Mouse (Mus musculus) midbrain, embryonic 16.5 days (tissue): ENCODE measurements at regions not wholly inside any gene's neighbourhood (a gene's known extent, or its start where the extent isn't known, plus 50 kb on each side); places are given as distances from the start of the nearest gene placed in this dataset.

ENCODE experiments used
- ATAC-seq: fragments of 200-750 bp; cut with Nextera tagmentation; 2 replicates; pipeline ENCODE4 v1.8.0; 2017; ENCODE audit warnings: moderate TSS enrichment
- H3K27ac ChIP-seq: fragments of 300-500 bp; sonication (generic); 2 replicates; pipeline ENCODE4 v1.5.1; 2014; ENCODE audit warnings: mild to moderate bottlenecking, low read length, mixed read lengths
- H3K27me3 ChIP-seq: fragments of 300-500 bp; sonication (generic); 2 replicates; pipeline ENCODE4 v1.6.1; 2014; ENCODE audit warnings: low read depth, low read length, mixed read lengths; ENCODE audit not compliant: control insufficient read depth, insufficient read depth
- H3K36me3 ChIP-seq: fragments of 300-500 bp; sonication (generic); 2 replicates; pipeline ENCODE4 v1.6.1; 2014; ENCODE audit warnings: mild to moderate bottlenecking, low read length, moderate library complexity, mixed read lengths; ENCODE audit not compliant: control insufficient read depth, insufficient read depth
- H3K4me1 ChIP-seq: fragments of 300-500 bp; sonication (generic); 2 replicates; pipeline ENCODE4 v1.6.1; 2014; ENCODE audit warnings: mild to moderate bottlenecking, low read length, mixed read lengths; ENCODE audit not compliant: control insufficient read depth, insufficient read depth
- H3K4me2 ChIP-seq: fragments of 300-500 bp; sonication (generic); 2 replicates; pipeline ENCODE4 v1.6.1; 2014; ENCODE audit warnings: mild to moderate bottlenecking, low read length, mixed read lengths
- H3K4me3 ChIP-seq: fragments of 300-500 bp; sonication (generic); 2 replicates; pipeline ENCODE4 v1.5.1; 2014; ENCODE audit warnings: low read depth, mild to moderate bottlenecking, low read length, moderate library complexity, mixed read lengths
- H3K9ac ChIP-seq: fragments of 300-500 bp; sonication (generic); 2 replicates; pipeline ENCODE4 v1.6.1; 2014; ENCODE audit warnings: low read depth, low read length, mixed read lengths
- H3K9me3 ChIP-seq: fragments of 300-500 bp; sonication (generic); replicated peaks from 2 replicates; pipeline ENCODE4 v1.6.1; 2014; ENCODE audit warnings: mild to moderate bottlenecking, low read length, mixed read lengths; ENCODE audit not compliant: control insufficient read depth, poor library complexity, severe bottlenecking
- WGBS: fragments of 180-500 bp; shearing (Covaris S2); extraction: QIAGEN DNeasy Blood & Tissue Kit; methylation state at CpG from one replicate; pipeline ENCODE4 v1.1.7; 2014; 5-methylcytosine and 5-hydroxymethylcytosine counted together

DNA sequence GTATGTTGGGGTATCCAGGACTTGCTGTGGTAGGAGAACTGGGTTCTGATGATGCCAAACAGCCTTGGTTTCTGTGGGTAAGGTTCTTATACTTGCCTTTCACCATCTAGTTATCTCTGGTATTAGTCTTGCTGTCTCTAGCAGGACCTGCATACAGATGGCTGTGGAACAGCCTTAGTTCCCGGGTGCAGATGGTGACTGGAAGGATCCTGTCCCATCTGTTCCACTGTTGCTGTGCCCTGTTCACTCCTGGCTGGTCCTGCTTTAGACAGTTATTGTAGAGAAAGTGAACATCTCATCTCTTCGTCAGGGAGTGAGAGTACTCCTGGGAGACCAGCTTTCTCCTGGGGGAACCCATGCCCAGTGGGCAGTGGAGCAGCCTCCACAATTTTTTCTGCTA is 1485.5 kb downstream of the Rapgef2 start:
- H3K27ac ChIP-seq, result no peak overlapping the region
- H3K27me3 ChIP-seq, result no peaks in the 10 kb centered on the region
- H3K9me3 ChIP-seq, result no peaks in the 10 kb centered on the region
- no peak overlapping the region for H3K4me2 ChIP-seq
- WGBS, result 84% methylated on average over 2 of the region's 2 CpGs
- H3K36me3 ChIP-seq, result no peaks in the 10 kb centered on the region
- H3K4me3 ChIP-seq, result no peak overlapping the region
- H3K9ac ChIP-seq, result no peak overlapping the region
- no peak for ATAC-seq
- no peaks in the 10 kb centered on the region for H3K4me1 ChIP-seq

DNA sequence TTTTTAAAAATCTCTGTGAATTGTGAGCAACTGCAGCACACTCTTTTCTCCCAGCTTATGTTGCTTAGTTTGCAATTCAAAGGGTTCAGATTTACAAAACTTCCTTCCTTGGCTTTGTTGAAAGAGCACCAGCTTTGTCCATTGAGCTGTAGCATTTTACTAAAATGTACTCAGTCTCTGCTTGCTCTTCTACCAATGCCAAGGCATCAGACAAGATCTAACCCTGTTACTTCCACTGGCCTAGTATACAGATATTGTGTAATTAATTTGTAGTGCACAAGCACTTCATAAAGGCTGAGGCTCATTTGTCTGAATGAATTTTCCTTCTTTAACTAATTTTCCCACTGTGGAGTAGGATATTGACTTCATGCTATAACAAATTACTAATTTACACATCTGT is 1504.5 kb downstream of the Rapgef2 start:
- Histone ChIP-seq H3K36me3 (no peaks in the 10 kb centered on the region), H3K4me2 (no peak overlapping the region), H3K27me3 (no peaks in the 10 kb centered on the region), H3K9me3 (no peaks in the 10 kb centered on the region), H3K4me3 (no peak overlapping the region), H3K27ac (no peak overlapping the region), H3K4me1 (no peaks in the 10 kb centered on the region), H3K9ac (no peak overlapping the region)
- ATAC-seq, result no peak

DNA sequence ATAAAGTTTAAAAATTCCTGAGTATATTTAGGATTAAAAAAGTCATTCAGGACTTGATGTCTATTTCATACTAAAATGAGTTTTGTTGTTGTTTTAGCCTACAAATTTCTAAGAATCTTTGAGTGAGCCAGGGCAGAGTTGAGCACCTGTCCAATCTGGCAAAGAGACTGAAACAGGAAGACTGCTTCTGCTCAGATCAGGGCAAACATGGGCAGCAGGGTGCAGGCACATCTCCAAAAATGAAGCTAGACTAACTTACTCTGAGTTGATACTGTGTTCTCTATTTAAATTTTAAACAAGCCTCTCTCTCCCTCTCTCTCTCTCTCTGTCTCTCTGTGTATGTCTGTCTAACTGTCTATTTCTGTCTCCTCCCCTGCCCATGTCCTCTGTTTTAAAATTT is 1505.0 kb downstream of the Rapgef2 start:
- no peaks in the 10 kb centered on the region for H3K27me3 ChIP-seq
- ATAC-seq, result no peak
- H3K4me2 ChIP-seq, result no peak overlapping the region
- H3K9ac ChIP-seq, result no peak overlapping the region
- H3K9me3 ChIP-seq, result no peaks in the 10 kb centered on the region
- H3K4me3 ChIP-seq, result no peak overlapping the region
- no peaks in the 10 kb centered on the region for H3K36me3 ChIP-seq
- no peaks in the 10 kb centered on the region for H3K4me1 ChIP-seq
- H3K27ac ChIP-seq, result no peak overlapping the region

DNA sequence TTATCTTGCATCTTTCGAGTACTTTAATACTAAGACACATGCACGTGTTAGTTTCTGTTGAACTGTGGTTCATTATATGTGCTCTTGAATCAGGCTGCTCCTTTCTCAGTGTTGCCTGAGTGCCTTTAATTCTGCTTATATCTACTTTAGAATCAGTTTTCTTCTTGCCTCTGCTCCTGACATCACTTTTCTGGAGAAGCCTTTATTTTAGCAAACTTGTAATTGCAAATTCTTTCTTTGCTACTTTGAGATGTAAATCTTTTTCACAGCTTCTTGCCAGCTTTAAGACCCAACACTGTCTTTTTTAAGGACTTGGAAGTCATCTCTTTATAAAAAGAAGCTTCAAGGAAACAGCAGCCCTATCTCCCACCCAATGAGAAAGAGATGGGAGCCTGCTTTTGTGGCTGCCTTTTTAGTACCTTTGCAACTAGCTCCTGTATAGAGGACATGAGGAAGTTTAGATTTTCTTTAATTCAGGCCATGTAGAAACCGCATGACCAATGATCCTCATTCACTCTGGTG is 1527.4 kb downstream of the Rapgef2 start:
- Histone ChIP-seq H3K9ac (no peak overlapping the region), H3K27me3 (no peaks in the 10 kb centered on the region), H3K4me2 (no peak overlapping the region), H3K27ac (no peak overlapping the region), H3K9me3 (no peaks in the 10 kb centered on the region), H3K36me3 (no peaks in the 10 kb centered on the region), H3K4me3 (no peak overlapping the region), H3K4me1 (no peaks in the 10 kb centered on the region)
- WGBS, result 70% methylated on average over 3 of the region's 3 CpGs
- no peak for ATAC-seq

DNA sequence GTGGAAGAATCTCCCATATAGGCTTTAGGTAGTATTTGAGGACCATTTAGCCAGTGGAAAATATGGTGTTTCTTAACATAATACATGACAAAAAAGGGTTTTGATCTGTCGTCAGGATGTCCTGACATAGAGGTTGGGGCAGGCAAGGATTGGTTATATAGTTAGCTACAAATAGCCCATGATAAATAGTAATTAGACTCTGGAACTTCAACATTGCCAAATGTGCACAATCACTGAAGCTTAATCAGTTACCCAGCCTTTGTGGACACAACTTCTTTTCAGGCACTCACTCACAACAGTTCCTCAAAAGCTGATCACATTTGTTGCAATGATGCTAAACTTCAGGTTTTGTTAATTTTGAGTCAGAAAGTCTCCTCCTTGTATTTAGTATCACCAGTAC is 1528.0 kb downstream of the Rapgef2 start:
- no peak overlapping the region for H3K4me2 ChIP-seq
- no peak overlapping the region for H3K4me3 ChIP-seq
- H3K27me3 ChIP-seq, result no peaks in the 10 kb centered on the region
- no peak for ATAC-seq
- H3K36me3 ChIP-seq, result no peaks in the 10 kb centered on the region
- no peaks in the 10 kb centered on the region for H3K9me3 ChIP-seq
- WGBS, result 91% methylated on average over 1 of the region's 1 CpGs
- no peaks in the 10 kb centered on the region for H3K4me1 ChIP-seq
- no peak overlapping the region for H3K9ac ChIP-seq
- H3K27ac ChIP-seq, result no peak overlapping the region

DNA sequence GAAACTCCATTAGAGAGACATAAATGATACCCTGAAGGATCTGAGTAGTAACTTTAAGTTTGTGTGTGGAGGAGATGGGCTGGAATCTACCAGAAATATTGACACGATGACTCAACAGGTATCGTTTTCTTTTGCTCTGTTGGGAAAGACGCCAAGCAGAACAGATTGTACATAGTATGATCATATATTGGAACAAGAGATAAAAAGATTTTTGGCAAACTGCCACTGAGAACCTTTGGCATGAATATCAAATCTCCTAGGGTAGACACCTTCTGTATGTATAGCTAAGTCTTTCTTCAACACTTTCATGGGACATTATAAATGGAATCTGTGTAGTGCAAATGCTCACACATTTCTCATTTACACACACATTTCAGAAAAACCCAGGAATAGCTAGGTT is 1544.2 kb downstream of the Rapgef2 start:
- no peaks in the 10 kb centered on the region for H3K36me3 ChIP-seq
- no peak for ATAC-seq
- H3K9ac ChIP-seq, result no peak overlapping the region
- H3K9me3 ChIP-seq, result no peaks in the 10 kb centered on the region
- no peaks in the 10 kb centered on the region for H3K27me3 ChIP-seq
- H3K4me2 ChIP-seq, result no peak overlapping the region
- H3K4me3 ChIP-seq, result no peak overlapping the region
- no peak overlapping the region for H3K27ac ChIP-seq
- H3K4me1 ChIP-seq, result no peaks in the 10 kb centered on the region
- 88% methylated on average over 3 of the region's 3 CpGs for WGBS

DNA sequence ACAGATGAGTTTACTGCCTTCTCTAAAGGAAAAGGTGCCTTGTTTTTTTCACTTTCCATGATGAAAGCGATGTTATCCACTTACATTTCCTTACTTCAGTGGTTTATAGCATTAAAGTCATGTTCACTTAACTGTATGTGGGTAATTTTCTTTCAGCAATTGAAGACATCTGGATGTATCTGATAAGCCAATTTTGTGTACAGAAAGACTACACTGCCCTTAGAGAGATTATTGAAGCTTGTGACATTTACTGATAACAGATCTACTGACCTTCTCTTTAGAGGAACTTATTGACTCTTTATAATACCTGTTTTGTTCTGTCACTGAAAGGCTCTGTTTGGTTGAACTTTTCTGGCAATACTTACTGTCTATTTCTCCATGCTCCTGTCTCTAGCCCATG is 1568.5 kb downstream of the Rapgef2 start:
- Histone ChIP-seq H3K4me3 (no peak overlapping the region), H3K27ac (no peak overlapping the region), H3K36me3 (no peaks in the 10 kb centered on the region), H3K9ac (no peak overlapping the region), H3K4me2 (no peak overlapping the region), H3K9me3 (no peaks in the 10 kb centered on the region), H3K4me1 (no peaks in the 10 kb centered on the region), H3K27me3 (no peaks in the 10 kb centered on the region)
- WGBS, result 91% methylated on average over 1 of the region's 1 CpGs
- ATAC-seq, result no peak

DNA sequence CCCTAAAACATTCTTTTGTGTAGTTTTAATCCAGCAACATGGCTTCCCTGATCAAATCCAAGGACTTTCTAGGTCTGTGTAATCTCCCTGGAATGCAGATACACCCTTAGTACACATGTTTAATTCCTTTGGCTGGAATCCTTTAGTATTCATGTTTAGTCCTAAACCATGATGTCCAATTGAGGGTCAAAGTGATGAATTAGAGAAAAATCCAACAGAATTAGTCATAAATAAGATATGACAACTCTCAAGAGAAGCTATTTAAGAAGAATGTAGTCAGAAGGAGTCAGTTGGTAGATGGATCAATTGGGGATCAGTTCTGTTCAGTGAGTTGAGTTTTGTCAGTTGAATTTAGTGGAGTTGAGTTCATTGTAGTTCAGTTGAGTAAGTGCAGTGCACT is 1590.7 kb downstream of the Rapgef2 start:
- no peaks in the 10 kb centered on the region for H3K27me3 ChIP-seq
- H3K4me3 ChIP-seq, result no peak overlapping the region
- no peak overlapping the region for H3K27ac ChIP-seq
- H3K4me1 ChIP-seq, result no peaks in the 10 kb centered on the region
- no peaks in the 10 kb centered on the region for H3K9me3 ChIP-seq
- H3K9ac ChIP-seq, result no peak overlapping the region
- no peak for ATAC-seq
- H3K36me3 ChIP-seq, result no peaks in the 10 kb centered on the region
- no peak overlapping the region for H3K4me2 ChIP-seq

DNA sequence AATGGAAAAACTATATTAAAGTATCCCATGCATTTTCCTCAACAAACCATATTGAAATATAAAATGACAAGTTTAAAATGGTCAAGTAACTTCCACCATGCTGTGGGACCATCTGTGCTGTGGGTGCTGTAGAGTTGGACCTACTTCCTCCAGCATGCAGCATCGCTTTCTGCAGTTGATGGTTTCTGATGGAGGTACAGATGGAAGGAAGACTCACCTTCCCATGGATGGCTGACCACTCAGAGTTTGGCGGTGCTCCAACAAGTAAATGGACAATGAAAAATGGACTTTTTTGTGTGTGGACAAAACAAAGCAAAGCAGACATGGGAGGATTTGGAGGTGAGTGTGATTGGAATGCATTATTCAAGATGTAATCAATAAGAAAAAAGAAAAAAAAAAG is 1592.3 kb downstream of the Fstl5 start:
- Histone ChIP-seq H3K27ac (no peak overlapping the region), H3K27me3 (no peaks in the 10 kb centered on the region), H3K9me3 (no peaks in the 10 kb centered on the region), H3K9ac (no peak overlapping the region), H3K36me3 (no peaks in the 10 kb centered on the region), H3K4me1 (no peaks in the 10 kb centered on the region), H3K4me2 (no peak overlapping the region), H3K4me3 (no peak overlapping the region)
- WGBS, result 95% methylated on average over 2 of the region's 2 CpGs
- no peak for ATAC-seq

DNA sequence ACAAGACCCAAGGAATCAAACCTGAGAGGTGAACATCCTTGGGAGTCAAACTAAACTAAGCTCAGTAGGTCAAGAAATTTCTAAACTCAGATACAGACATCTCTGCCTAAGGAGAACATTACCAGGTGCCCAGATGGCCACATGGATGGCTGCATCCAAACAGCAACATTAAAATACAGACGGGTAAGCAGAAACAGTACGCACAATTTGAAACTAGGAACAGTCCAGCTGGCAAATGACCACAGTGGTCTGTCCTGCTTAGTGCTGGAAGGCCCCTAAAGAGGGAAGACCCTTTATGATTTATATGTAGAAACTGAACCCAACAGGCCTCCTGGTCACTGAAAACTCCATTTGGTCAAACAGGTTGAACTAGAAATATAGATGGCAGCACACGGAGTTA is 1579.8 kb downstream of the Fstl5 start:
- no peak for ATAC-seq

More for the DNA sequence above, 1579.8 kb downstream of the Fstl5 start:
- no peak overlapping the region for H3K4me3 ChIP-seq
- H3K27ac ChIP-seq, result no peak overlapping the region
- H3K9me3 ChIP-seq, result no peaks in the 10 kb centered on the region
- 92% methylated on average over 3 of the region's 3 CpGs for WGBS
- H3K4me1 ChIP-seq, result no peaks in the 10 kb centered on the region
- no peaks in the 10 kb centered on the region for H3K36me3 ChIP-seq
- no peak overlapping the region for H3K9ac ChIP-seq
- no peaks in the 10 kb centered on the region for H3K27me3 ChIP-seq
- no peak overlapping the region for H3K4me2 ChIP-seq
